9 mouse cellular contexts compared by ENCODE assay signal in the genomic region with DNA sequence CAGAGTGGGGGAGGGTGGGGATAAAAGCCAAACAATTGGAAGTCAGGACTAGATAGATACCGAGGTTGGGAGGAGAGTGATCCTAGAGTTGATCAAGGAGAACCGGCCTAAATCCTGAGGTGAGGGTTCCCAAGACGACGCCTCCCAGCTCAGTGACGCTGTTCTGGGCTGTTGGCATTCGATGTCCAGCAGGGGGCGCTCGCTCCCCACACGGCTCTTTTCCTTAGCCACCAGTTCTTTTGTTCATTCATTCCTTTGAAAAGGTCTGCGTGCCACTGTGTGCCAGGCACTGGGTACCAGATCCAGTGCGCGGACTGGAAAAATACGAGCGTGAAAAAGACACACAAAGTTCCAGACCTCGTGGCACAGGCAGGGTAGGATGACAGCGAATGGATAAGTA. TPM values are rescaled to one million over a fixed set of nuclear protein-coding genes. Genes with fewer than 3 reads are reported as not detected.
A peak's percentile ranks its signal among the peaks of the same experiment; 100 is the strongest.
DNase-seq lines count a peak whose midpoint lies in the region; ATAC-seq and TF ChIP-seq lines count a peak whose summit lies in the region.
"Had no signal": no experiment of that assay in that cellular context is flagged by ENCODE, and none has a peak within 500 bp of the region (broad histone marks: within the 10 kb centered on the region; RNA-seq: fewer than 3 reads in every experiment).

No protein-coding gene starts in this region.

- H3K27me3 ChIP-seq in ES-Bruce4 (ENCODE audit: control insufficient read depth, insufficient read depth, low read length, poor library complexity, severe bottlenecking) = no peaks in the 10 kb centered on the region
- H3K27me3 ChIP-seq in forebrain, embryonic 11.5 days (ENCODE audit: control insufficient read depth, insufficient read depth, low read length) = no peaks in the 10 kb centered on the region
- no peaks in the 10 kb centered on the region for H3K27me3 ChIP-seq in hindbrain, embryonic 10.5 days (ENCODE audit: insufficient read depth, poor library complexity, severe bottlenecking)
- no peaks in the 10 kb centered on the region for H3K27me3 ChIP-seq in lung, embryonic 15.5 days
- H3K27me3 ChIP-seq in thymus, adult 2 months (ENCODE audit: control insufficient read depth, insufficient read depth, low read length) = no peaks in the 10 kb centered on the region

- H3K27ac ChIP-seq in ES-Bruce4 (ENCODE audit: insufficient read depth, low read length) = no peak overlapping the region
- H3K27ac ChIP-seq in forebrain, embryonic 11.5 days (ENCODE audit: low read depth, low read length) = no peak overlapping the region
- H3K27ac ChIP-seq in hindbrain, embryonic 10.5 days = peak overlapping the region; percentile 68
- no peak overlapping the region for H3K27ac ChIP-seq in layer of hippocampus, adult 2 months
- no peak overlapping the region for H3K27ac ChIP-seq in lung, embryonic 15.5 days
- no peak overlapping the region for H3K27ac ChIP-seq in thymus, adult 2 months (ENCODE audit: control insufficient read depth, insufficient read depth, low read length)

- DNase-seq in c-Kit-positive CD71-negative TER-119-negative erythroid progenitor cells, embryonic 14.5 days (ENCODE audit: low read depth) = peak; percentile 60
- peak; percentile 94 for DNase-seq in forebrain, embryonic 11.5 days (ENCODE audit: low spot score)
- DNase-seq in hindbrain, embryonic 10.5 days (ENCODE audit: low spot score) = peak; percentile 83
- peak; percentile 78 to 88 for DNase-seq in layer of hippocampus, adult 2 months (ENCODE audit: low spot score in 2 of 2)
- peak; percentile 70 for DNase-seq in ovary, postnatal 14 days (ENCODE audit: low spot score)
- DNase-seq in thymus, adult 2 months = peak; percentile 80

- no peak overlapping the region for H3K4me3 ChIP-seq in ES-Bruce4 (ENCODE audit: low read depth, low read length)
- H3K4me3 ChIP-seq in forebrain, embryonic 11.5 days (ENCODE audit: low read depth, low read length) = no peak overlapping the region
- H3K4me3 ChIP-seq in hindbrain, embryonic 10.5 days = no peak overlapping the region
- no peak overlapping the region for H3K4me3 ChIP-seq in layer of hippocampus, adult 2 months
- no peak overlapping the region for H3K4me3 ChIP-seq in lung, embryonic 15.5 days
- H3K4me3 ChIP-seq in thymus, adult 2 months (ENCODE audit: control insufficient read depth, insufficient read depth, low read length) = no peak overlapping the region

- no peak for TF ChIP-seq EP300 in ES-Bruce4 (IDR thresholded peaks at IDR 0.05; ENCODE audit: insufficient read depth, low read depth, low read length)

- H3K9ac ChIP-seq in ES-Bruce4 (ENCODE audit: low read depth, poor library complexity, severe bottlenecking) = no peak overlapping the region
- no peak overlapping the region for H3K9ac ChIP-seq in forebrain, embryonic 11.5 days (ENCODE audit: low read length)
- no peak overlapping the region for H3K9ac ChIP-seq in lung, embryonic 15.5 days

- TF ChIP-seq POLR2A in ES-Bruce4 (IDR thresholded peaks at IDR 0.05; ENCODE audit: insufficient read depth, low read length) = no peak
- TF ChIP-seq POLR2A in thymus, adult 2 months (IDR thresholded peaks at IDR 0.05; ENCODE audit: control insufficient read depth, extremely low read depth, insufficient read depth, low read length, poor library complexity) = no peak

- 0 out of 2 replicates have a peak, but pooled peaks have one; percentile 15 for ATAC-seq in forebrain, embryonic 11.5 days (replicated peaks; ENCODE audit: low FRiP score)
- peak; percentile 39; the same call in 1 of the 2 replicates for ATAC-seq in lung, embryonic 15.5 days (ENCODE audit: borderline replicate concordance, extremely low read depth, low FRiP score, low TSS enrichment)

- WGBS in forebrain, embryonic 11.5 days = 4% methylated on average over 16 of the region's 16 CpGs
- WGBS in hindbrain, embryonic 10.5 days = 4% methylated on average over 16 of the region's 16 CpGs
- WGBS in lung, embryonic 15.5 days = 5% methylated on average over 16 of the region's 16 CpGs
- 5% methylated on average over 16 of the region's 16 CpGs for WGBS in thymus, adult 2 months

- H3K36me3 ChIP-seq in ES-Bruce4 (ENCODE audit: control insufficient read depth, insufficient read depth, low read length, poor library complexity, severe bottlenecking) = no peaks in the 10 kb centered on the region
- H3K36me3 ChIP-seq in forebrain, embryonic 11.5 days (ENCODE audit: control insufficient read depth, insufficient read depth, low read length) = no peaks in the 10 kb centered on the region
- no peaks in the 10 kb centered on the region for H3K36me3 ChIP-seq in hindbrain, embryonic 10.5 days
- H3K36me3 ChIP-seq in lung, embryonic 15.5 days = no peaks in the 10 kb centered on the region
- no peaks in the 10 kb centered on the region for H3K36me3 ChIP-seq in thymus, adult 2 months (ENCODE audit: control insufficient read depth, insufficient read depth, low read length)

- peak; percentile 95 for TF ChIP-seq CTCF in ES-Bruce4 (IDR thresholded peaks at IDR 0.05; ENCODE audit: low read depth, low read length)
- peak; percentile 94 for TF ChIP-seq CTCF in layer of hippocampus, adult 2 months (conservative IDR thresholded peaks at IDR 0.05)
- peak; percentile 96 for TF ChIP-seq CTCF in thymus, adult 2 months (IDR thresholded peaks at IDR 0.05; ENCODE audit: borderline replicate concordance, control insufficient read depth, extremely low read depth, insufficient read depth, low read length, poor library complexity)

- H3K9me3 ChIP-seq in ES-Bruce4 (replicated peaks; ENCODE audit: control insufficient read depth, insufficient read depth, low read length, poor library complexity, severe bottlenecking) = peaks cover under 1% of the 10 kb centered on the region; the same call in 1 of the 2 replicates
- no peaks in the 10 kb centered on the region for H3K9me3 ChIP-seq in forebrain, embryonic 11.5 days (ENCODE audit: control insufficient read depth, low read length)
- H3K9me3 ChIP-seq in hindbrain, embryonic 10.5 days = peaks cover 3% of the 10 kb centered on the region
- no peaks in the 10 kb centered on the region for H3K9me3 ChIP-seq in lung, embryonic 15.5 days

- H3K4me1 ChIP-seq in ES-Bruce4 (ENCODE audit: control insufficient read depth, insufficient read depth, low read length) = no peaks in the 10 kb centered on the region
- H3K4me1 ChIP-seq in forebrain, embryonic 11.5 days (replicated peaks; ENCODE audit: control insufficient read depth, insufficient read depth, low read length) = no peaks in the 10 kb centered on the region
- H3K4me1 ChIP-seq in hindbrain, embryonic 10.5 days (replicated peaks) = peaks cover 6% of the 10 kb centered on the region
- no peaks in the 10 kb centered on the region for H3K4me1 ChIP-seq in lung, embryonic 15.5 days
- no peaks in the 10 kb centered on the region for H3K4me1 ChIP-seq in thymus, adult 2 months (replicated peaks; ENCODE audit: control insufficient read depth, insufficient read depth, low read length)

- 0 out of 2 replicates have a peak overlapping the region, but pooled peaks have one; percentile 26 for H3K4me2 ChIP-seq in forebrain, embryonic 11.5 days (ENCODE audit: low read depth, low read length, severe bottlenecking)
- no peak overlapping the region for H3K4me2 ChIP-seq in lung, embryonic 15.5 days

RNA-seq across cellular contexts. Expression of a gene that starts 17.3 kb away (rescaled TPM):
- polyA plus RNA-seq in ES-Bruce4 (2011; ENCODE audit: insufficient read depth, insufficient read length, low read depth, missing spikeins) = 201 and 217 TPM in 2 replicates
- polyA plus RNA-seq in forebrain, embryonic 11.5 days (2014; fragmentation: Nextera tagmentation; extraction: Ambion mirVana) = 1.6 and 2.3 TPM in 2 replicates
- polyA plus RNA-seq in hindbrain, embryonic 10.5 days (2016; fragmentation: Nextera tagmentation; extraction: Ambion mirVana) = 13.4 and 27.5 TPM in 2 replicates
- not detected for total RNA-seq in layer of hippocampus, adult 2 months (2021)
- 0.10 and 0.15 TPM in 2 replicates for polyA plus RNA-seq in lung, embryonic 15.5 days (2015; fragmentation: Nextera tagmentation; extraction: Ambion mirVana)
- polyA plus RNA-seq in thymus, adult 2 months (2012; rRNA removed) = 0.03 TPM in 2 replicates
- polyA plus RNA-seq: gonadal fat pad, adult 2 months had no signal

RNA-seq across cellular contexts. Expression of a gene that starts 17.7 kb away (rescaled TPM):
- not detected in 2 replicates for polyA plus RNA-seq in ES-Bruce4 (2011; ENCODE audit: insufficient read depth, insufficient read length, low read depth, missing spikeins)
- polyA plus RNA-seq in forebrain, embryonic 11.5 days (2014; fragmentation: Nextera tagmentation; extraction: Ambion mirVana) = not detected in 2 replicates
- polyA plus RNA-seq in hindbrain, embryonic 10.5 days (2016; fragmentation: Nextera tagmentation; extraction: Ambion mirVana) = not detected in 2 replicates
- not detected for total RNA-seq in layer of hippocampus, adult 2 months (2021)
- polyA plus RNA-seq in lung, embryonic 15.5 days (2015; fragmentation: Nextera tagmentation; extraction: Ambion mirVana) = not detected in 2 replicates
- 4.9 and 5.3 TPM in 2 replicates for polyA plus RNA-seq in thymus, adult 2 months (2012; rRNA removed)

RNA-seq across cellular contexts. Expression of a gene that starts 24.7 kb away (rescaled TPM):
- 19.2 and 26.1 TPM in 2 replicates for polyA plus RNA-seq in ES-Bruce4 (2011; ENCODE audit: insufficient read depth, insufficient read length, low read depth, missing spikeins)
- polyA plus RNA-seq in forebrain, embryonic 11.5 days (2014; fragmentation: Nextera tagmentation; extraction: Ambion mirVana) = 1.9 and 2.5 TPM in 2 replicates
- polyA plus RNA-seq in hindbrain, embryonic 10.5 days (2016; fragmentation: Nextera tagmentation; extraction: Ambion mirVana) = 1.6 and 2.9 TPM in 2 replicates
- 1 to 10 TPM; 2.7 to 3.0 TPM for total RNA-seq in layer of hippocampus, adult 2 months (2021)
- polyA plus RNA-seq in lung, embryonic 15.5 days (2015; fragmentation: Nextera tagmentation; extraction: Ambion mirVana) = 3.0 and 5.6 TPM in 2 replicates
- polyA plus RNA-seq in thymus, adult 2 months (2012; rRNA removed) = 4.4 and 5.7 TPM in 2 replicates

RNA-seq across cellular contexts. Expression of a gene that starts 35.2 kb away (rescaled TPM):
- 18.5 and 23.5 TPM in 2 replicates for polyA plus RNA-seq in ES-Bruce4 (2011; ENCODE audit: insufficient read depth, insufficient read length, low read depth, missing spikeins)
- 41.9 and 46.5 TPM in 2 replicates for polyA plus RNA-seq in forebrain, embryonic 11.5 days (2014; fragmentation: Nextera tagmentation; extraction: Ambion mirVana)
- polyA plus RNA-seq in hindbrain, embryonic 10.5 days (2016; fragmentation: Nextera tagmentation; extraction: Ambion mirVana) = 39.5 and 42.3 TPM in 2 replicates
- 10 to 100 TPM; 61.7 to 62.9 TPM for total RNA-seq in layer of hippocampus, adult 2 months (2021)
- 44.4 and 47.3 TPM in 2 replicates for polyA plus RNA-seq in lung, embryonic 15.5 days (2015; fragmentation: Nextera tagmentation; extraction: Ambion mirVana)
- polyA plus RNA-seq in thymus, adult 2 months (2012; rRNA removed) = 32.1 and 33.2 TPM in 2 replicates

RNA-seq across cellular contexts. Expression of a gene that starts 58.9 kb away (rescaled TPM):
- polyA plus RNA-seq in ES-Bruce4 (2011; ENCODE audit: insufficient read depth, insufficient read length, low read depth, missing spikeins) = not detected in 2 replicates
- polyA plus RNA-seq in forebrain, embryonic 11.5 days (2014; fragmentation: Nextera tagmentation; extraction: Ambion mirVana) = 2.5 and 2.6 TPM in 2 replicates
- polyA plus RNA-seq in hindbrain, embryonic 10.5 days (2016; fragmentation: Nextera tagmentation; extraction: Ambion mirVana) = 5.3 and 5.5 TPM in 2 replicates
- total RNA-seq in layer of hippocampus, adult 2 months (2021) = 1 to 10 TPM; 1.1 to 3.8 TPM
- 18.3 and 19.7 TPM in 2 replicates for polyA plus RNA-seq in lung, embryonic 15.5 days (2015; fragmentation: Nextera tagmentation; extraction: Ambion mirVana)
- 355 and 480 TPM in 2 replicates for polyA plus RNA-seq in thymus, adult 2 months (2012; rRNA removed)
